Mouse (Mus musculus): ENCODE measurements around the gene Dapl1. TPM values are rescaled to one million over a fixed set of nuclear protein-coding genes. Genes with fewer than 3 reads are reported as not detected.

Dapl1 gene
- polyA plus RNA-seq, 1 experiment from 2014 or later, result 2.0 TPM

DNA sequence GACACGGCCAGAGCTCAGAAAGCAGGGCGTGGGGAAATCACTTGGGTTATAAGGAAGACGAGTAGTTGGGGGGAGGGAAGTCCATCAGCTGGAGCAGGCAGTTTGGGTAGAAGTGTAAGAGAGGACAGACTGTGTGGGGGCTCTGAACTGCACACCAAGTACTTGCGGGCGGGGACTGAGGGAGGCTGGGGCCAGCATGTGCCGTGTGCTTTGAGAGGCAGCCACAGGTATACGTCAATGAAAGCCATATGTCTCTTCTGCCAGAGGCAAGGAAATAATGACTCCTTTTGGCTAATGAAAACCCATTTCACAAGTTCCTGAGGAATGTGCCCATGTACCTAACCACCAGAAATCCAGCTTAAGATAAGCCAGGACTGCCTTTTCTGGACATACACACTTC is 53.6 kb downstream of the Dapl1 start:
- no peak for ATAC-seq
- no peak overlapping the region for H3K27ac ChIP-seq (ENCODE audit: low read depth, low read length)
- H3K9ac ChIP-seq (ENCODE audit: low read depth, low read length), result no peak overlapping the region
- H3K4me3 ChIP-seq (ENCODE audit: low read depth, low read length), result no peak overlapping the region
- H3K4me1 ChIP-seq (replicated peaks; ENCODE audit: control insufficient read depth, insufficient read depth, low read length), result no peaks in the 10 kb centered on the region
- H3K27me3 ChIP-seq (replicated peaks; ENCODE audit: control insufficient read depth, insufficient read depth, low read length), result no peaks in the 10 kb centered on the region
- H3K9me3 ChIP-seq (ENCODE audit: control insufficient read depth), result no peaks in the 10 kb centered on the region
- TF ChIP-seq CTCF (IDR thresholded peaks at IDR 0.05; ENCODE audit: low read depth), result no peak
- 70% methylated on average over 7 of the region's 7 CpGs for WGBS
- H3K36me3 ChIP-seq (ENCODE audit: control insufficient read depth, insufficient read depth), result no peaks in the 10 kb centered on the region
- H3K4me2 ChIP-seq (replicated peaks; ENCODE audit: low read depth), result no peak overlapping the region

- WGBS, result 56% methylated on average over 4 of the region's 4 CpGs
Measured at GRCm38 (mm10) chr2:59539796-59540195, 55.3 kb downstream of the Dapl1 start.

DNA sequence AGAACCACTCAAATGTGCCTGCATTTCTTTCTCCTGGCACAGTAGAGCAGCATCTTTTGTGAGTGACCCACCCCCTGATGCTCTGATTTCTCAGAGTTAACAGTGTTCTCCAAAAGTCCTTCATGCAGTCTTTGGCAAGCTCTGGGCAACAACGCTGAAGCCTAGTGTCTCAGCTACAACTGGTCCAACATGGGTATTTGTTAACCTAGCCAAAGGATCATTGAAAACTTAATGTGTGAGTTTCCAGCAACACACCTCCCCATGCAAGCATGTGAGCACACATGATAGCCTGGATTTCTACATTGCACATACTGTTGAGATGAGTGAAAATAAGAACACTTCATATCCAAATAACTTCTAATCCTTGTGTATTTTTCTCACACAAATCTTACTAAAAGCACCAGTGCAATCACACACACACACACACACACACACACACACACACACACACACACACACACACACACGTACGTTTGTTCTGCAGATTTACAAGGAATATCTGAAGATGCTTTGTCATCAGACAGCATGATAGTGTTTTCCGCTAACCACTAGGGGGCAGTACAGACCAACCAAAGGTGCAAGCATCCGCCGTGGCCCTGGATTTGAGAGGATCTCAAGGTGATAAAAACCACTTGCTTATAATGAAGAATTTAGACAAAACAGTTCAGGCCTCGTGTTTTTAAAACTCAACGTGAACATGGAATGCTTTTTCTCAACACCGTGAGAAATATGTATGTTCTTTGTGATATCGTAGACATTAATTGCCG is 56.9 kb downstream of the Dapl1 start:
- Histone ChIP-seq H3K27me3 (replicated peaks; ENCODE audit: control insufficient read depth, insufficient read depth, low read length) (no peaks in the 10 kb centered on the region), H3K4me1 (replicated peaks; ENCODE audit: control insufficient read depth, insufficient read depth, low read length) (no peaks in the 10 kb centered on the region), H3K36me3 (ENCODE audit: control insufficient read depth, insufficient read depth) (no peaks in the 10 kb centered on the region), H3K27ac (ENCODE audit: low read depth, low read length) (no peak overlapping the region), H3K9ac (ENCODE audit: low read depth, low read length) (no peak overlapping the region), H3K4me2 (replicated peaks; ENCODE audit: low read depth) (no peak overlapping the region), H3K4me3 (ENCODE audit: low read depth, low read length) (no peak overlapping the region), H3K9me3 (ENCODE audit: control insufficient read depth) (no peaks in the 10 kb centered on the region)
- 24% methylated on average over 11 of the region's 11 CpGs for WGBS
- TF ChIP-seq CTCF (IDR thresholded peaks at IDR 0.05; ENCODE audit: low read depth), result peak; percentile 94
- 0 out of 2 replicates have a peak, but pooled peaks have one; percentile 43 for ATAC-seq

More at GRCm38 (mm10) chr2:59539796-59540195, 55.3 kb downstream of the Dapl1 start:
- H3K27ac ChIP-seq (ENCODE audit: low read depth, low read length), result no peak overlapping the region
- H3K9me3 ChIP-seq (ENCODE audit: control insufficient read depth), result no peaks in the 10 kb centered on the region
- H3K27me3 ChIP-seq (replicated peaks; ENCODE audit: control insufficient read depth, insufficient read depth, low read length), result no peaks in the 10 kb centered on the region
- no peak overlapping the region for H3K9ac ChIP-seq (ENCODE audit: low read depth, low read length)
- no peak for ATAC-seq
- no peaks in the 10 kb centered on the region for H3K4me1 ChIP-seq (replicated peaks; ENCODE audit: control insufficient read depth, insufficient read depth, low read length)
- no peak overlapping the region for H3K4me2 ChIP-seq (replicated peaks; ENCODE audit: low read depth)
- no peak overlapping the region for H3K4me3 ChIP-seq (ENCODE audit: low read depth, low read length)
- no peaks in the 10 kb centered on the region for H3K36me3 ChIP-seq (ENCODE audit: control insufficient read depth, insufficient read depth)
- no peak for TF ChIP-seq CTCF (IDR thresholded peaks at IDR 0.05; ENCODE audit: low read depth)

- Histone ChIP-seq H3K9ac (ENCODE audit: low read depth, low read length) (no peak overlapping the region), H3K4me1 (replicated peaks; ENCODE audit: control insufficient read depth, insufficient read depth, low read length) (no peaks in the 10 kb centered on the region), H3K4me3 (ENCODE audit: low read depth, low read length) (no peak overlapping the region), H3K9me3 (ENCODE audit: control insufficient read depth) (no peaks in the 10 kb centered on the region), H3K27ac (ENCODE audit: low read depth, low read length) (no peak overlapping the region), H3K36me3 (ENCODE audit: control insufficient read depth, insufficient read depth) (no peaks in the 10 kb centered on the region), H3K27me3 (replicated peaks; ENCODE audit: control insufficient read depth, insufficient read depth, low read length) (no peaks in the 10 kb centered on the region), H3K4me2 (replicated peaks; ENCODE audit: low read depth) (no peak overlapping the region)
- WGBS, result 80% methylated on average over 9 of the region's 9 CpGs
- no peak for ATAC-seq
- TF ChIP-seq CTCF (IDR thresholded peaks at IDR 0.05; ENCODE audit: low read depth), result no peak
Measured at GRCm38 (mm10) chr2:59543543-59544065, 59.2 kb downstream of the Dapl1 start.

GRCm38 (mm10) chr2:59544237-59544909 is 59.9 kb downstream of the Dapl1 start:
- H3K27me3 ChIP-seq (replicated peaks; ENCODE audit: control insufficient read depth, insufficient read depth, low read length), result no peaks in the 10 kb centered on the region
- no peak overlapping the region for H3K4me2 ChIP-seq (replicated peaks; ENCODE audit: low read depth)
- no peaks in the 10 kb centered on the region for H3K36me3 ChIP-seq (ENCODE audit: control insufficient read depth, insufficient read depth)
- H3K4me1 ChIP-seq (replicated peaks; ENCODE audit: control insufficient read depth, insufficient read depth, low read length), result no peaks in the 10 kb centered on the region
- no peak for ATAC-seq
- no peak overlapping the region for H3K4me3 ChIP-seq (ENCODE audit: low read depth, low read length)
- 44% methylated on average over 13 of the region's 13 CpGs for WGBS
- no peaks in the 10 kb centered on the region for H3K9me3 ChIP-seq (ENCODE audit: control insufficient read depth)
- no peak overlapping the region for H3K9ac ChIP-seq (ENCODE audit: low read depth, low read length)
- TF ChIP-seq CTCF (IDR thresholded peaks at IDR 0.05; ENCODE audit: low read depth), result no peak
- no peak overlapping the region for H3K27ac ChIP-seq (ENCODE audit: low read depth, low read length)

DNA sequence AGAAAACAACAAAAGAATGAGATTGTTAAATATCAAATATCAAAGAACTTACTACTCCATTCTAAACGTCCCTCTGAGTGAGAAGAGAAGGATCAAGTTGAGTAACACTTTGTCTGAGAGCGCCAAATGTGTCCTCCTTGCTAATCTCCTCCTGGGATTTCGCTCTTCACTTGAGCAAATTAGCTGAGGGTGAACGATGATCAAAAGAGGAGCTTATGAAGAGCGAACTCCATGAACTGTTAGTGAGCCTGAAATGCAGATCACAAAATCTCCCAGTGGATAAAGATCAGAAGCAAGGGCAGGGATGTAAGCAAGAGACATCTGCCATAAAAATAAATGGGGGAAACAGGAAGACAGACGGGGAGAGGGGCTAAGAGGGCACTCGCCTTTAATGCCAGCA is 60.5 kb downstream of the Dapl1 start:
- Histone ChIP-seq H3K27ac (ENCODE audit: low read depth, low read length) (no peak overlapping the region), H3K36me3 (ENCODE audit: control insufficient read depth, insufficient read depth) (no peaks in the 10 kb centered on the region), H3K4me3 (ENCODE audit: low read depth, low read length) (no peak overlapping the region), H3K9ac (ENCODE audit: low read depth, low read length) (no peak overlapping the region), H3K4me1 (replicated peaks; ENCODE audit: control insufficient read depth, insufficient read depth, low read length) (no peaks in the 10 kb centered on the region), H3K27me3 (replicated peaks; ENCODE audit: control insufficient read depth, insufficient read depth, low read length) (no peaks in the 10 kb centered on the region), H3K9me3 (ENCODE audit: control insufficient read depth) (no peaks in the 10 kb centered on the region), H3K4me2 (replicated peaks; ENCODE audit: low read depth) (no peak overlapping the region)
- TF ChIP-seq CTCF (IDR thresholded peaks at IDR 0.05; ENCODE audit: low read depth), result no peak
- 65% methylated on average over 7 of the region's 7 CpGs for WGBS
- ATAC-seq, result no peak
